Mouse (Mus musculus) forebrain, embryonic 14.5 days (tissue): ENCODE results near the gene Ston1. TPM values are rescaled to one million over a fixed set of nuclear protein-coding genes. Genes with fewer than 3 reads are reported as not detected.

Experiments
- ATAC-seq: fragments of 200-750 bp; cut with Nextera tagmentation; 2 replicates; pipeline ENCODE4 v1.8.0; 2017; ENCODE audit warnings: mild to moderate bottlenecking, moderate library complexity
- DNase-seq: peaks from one replicate; pipeline ENCODE4 v3.0.0-alpha.2; 2015; ENCODE audit warnings: low spot score
- H3K27ac ChIP-seq: fragments of 300-500 bp; sonication (generic); 2 replicates; pipeline ENCODE4 v1.5.1; 2014; ENCODE audit warnings: low read depth, mild to moderate bottlenecking, control low read depth, low read length, moderate library complexity
- H3K27me3 ChIP-seq: fragments of 300-500 bp; sonication (generic); replicated peaks from 2 replicates; pipeline ENCODE4 v1.6.1; 2014; ENCODE audit warnings: low read length, control low read depth, mixed read lengths; ENCODE audit not compliant: control insufficient read depth, insufficient read depth
- H3K36me3 ChIP-seq: fragments of 300-500 bp; sonication (generic); 2 replicates; pipeline ENCODE4 v1.6.1; 2014; ENCODE audit warnings: low read length, control low read depth; ENCODE audit not compliant: control insufficient read depth, insufficient read depth
- H3K4me1 ChIP-seq: fragments of 300-500 bp; sonication (generic); 2 replicates; pipeline ENCODE4 v1.6.1; 2014; ENCODE audit warnings: antibody characterized with exemption, low read length, control low read depth; ENCODE audit not compliant: control insufficient read depth, insufficient read depth
- H3K4me2 ChIP-seq: fragments of 300-500 bp; sonication (generic); 2 replicates; pipeline ENCODE4 v1.6.1; 2014; ENCODE audit warnings: mild to moderate bottlenecking, control low read depth, low read length
- H3K4me3 ChIP-seq: fragments of 300-500 bp; sonication (generic); 2 replicates; pipeline ENCODE4 v1.5.1; 2014; ENCODE audit warnings: low read depth, low read length, control low read depth
- H3K9ac ChIP-seq: fragments of 300-500 bp; sonication (generic); 2 replicates; pipeline ENCODE4 v1.6.1; 2014; ENCODE audit warnings: mild to moderate bottlenecking, low read length, control low read depth, moderate library complexity
- H3K9me3 ChIP-seq: fragments of 300-500 bp; sonication (generic); replicated peaks from 2 replicates; pipeline ENCODE4 v1.6.1; 2016; ENCODE audit warnings: low read length, control low read depth, mixed read lengths; ENCODE audit not compliant: control insufficient read depth
- WGBS: fragments of 180-500 bp; shearing (Covaris S2); extraction: QIAGEN DNeasy Blood & Tissue Kit; methylation state at CpG from one replicate; pipeline ENCODE4 v1.1.7; 2014; 5-methylcytosine and 5-hydroxymethylcytosine counted together
- polyA plus RNA-seq: library from polyadenylated mRNA; unstranded; fragments of >200 nt; fragmentation: Nextera tagmentation; extraction: Ambion mirVana; gene quantifications from 2 replicates; pipeline ENCODE4 v1.2.1, GENCODE M21; 2014

The Ston1 gene
- polyA plus RNA-seq, 1 experiment from 2014 or later = 2.8 TPM

DNA sequence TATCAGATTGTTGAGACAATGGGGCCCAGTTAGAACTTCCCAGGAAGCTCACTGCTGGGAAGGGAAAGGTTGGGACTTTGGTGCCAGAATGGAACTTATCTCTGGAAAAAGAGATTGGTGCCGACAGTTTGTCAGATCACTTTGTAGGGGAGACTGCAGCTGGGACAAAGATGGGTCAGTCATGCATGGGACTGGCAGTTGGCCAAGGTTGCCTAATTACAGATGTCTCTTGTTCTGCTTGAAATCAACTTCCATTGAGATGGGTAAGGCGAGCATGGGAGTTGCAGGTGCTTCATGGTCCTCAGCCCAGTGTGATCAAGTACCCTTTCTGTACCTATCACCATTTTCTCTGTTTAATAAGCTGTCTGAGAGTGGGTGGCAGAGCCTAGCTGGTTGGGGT, 68.6 kb downstream of the Ston1 start:
- Histone ChIP-seq H3K27ac (no peak overlapping the region), H3K36me3 (no peaks in the 10 kb centered on the region), H3K4me2 (no peak overlapping the region), H3K4me1 (peaks cover 9% of the 10 kb centered on the region; the same call in 1 of the 2 replicates), H3K4me3 (no peak overlapping the region), H3K27me3 (no peaks in the 10 kb centered on the region), H3K9ac (no peak overlapping the region), H3K9me3 (no peaks in the 10 kb centered on the region)
- no peak for ATAC-seq
- no peak for DNase-seq
- WGBS = 24% methylated on average over 2 of the region's 2 CpGs

- peak within 1 kb of the TSS; percentile 34 for H3K4me2 ChIP-seq
- H3K27me3 ChIP-seq = no peaks in the 10 kb centered on the region
- DNase-seq (peak; percentile 46), ATAC-seq (peak; percentile 55)
- H3K36me3 ChIP-seq = no peaks in the 10 kb centered on the region
- no peak within 1 kb of the TSS for H3K9ac ChIP-seq
- 25% methylated on average over 21 of the region's 21 CpGs for WGBS
- no peak within 1 kb of the TSS for H3K27ac ChIP-seq
- no peaks in the 10 kb centered on the region for H3K9me3 ChIP-seq
- peaks cover 9% of the 10 kb centered on the region; the same call in 1 of the 2 replicates for H3K4me1 ChIP-seq
- H3K4me3 ChIP-seq = no peak within 1 kb of the TSS
Observed at GRCm38 (mm10) chr17:88668452-88668851, 71.0 kb downstream of the Ston1 start, which contains the start of gene Gtf2a1l. Gtf2a1l (plus strand) TSS chr17:88668660.

DNA sequence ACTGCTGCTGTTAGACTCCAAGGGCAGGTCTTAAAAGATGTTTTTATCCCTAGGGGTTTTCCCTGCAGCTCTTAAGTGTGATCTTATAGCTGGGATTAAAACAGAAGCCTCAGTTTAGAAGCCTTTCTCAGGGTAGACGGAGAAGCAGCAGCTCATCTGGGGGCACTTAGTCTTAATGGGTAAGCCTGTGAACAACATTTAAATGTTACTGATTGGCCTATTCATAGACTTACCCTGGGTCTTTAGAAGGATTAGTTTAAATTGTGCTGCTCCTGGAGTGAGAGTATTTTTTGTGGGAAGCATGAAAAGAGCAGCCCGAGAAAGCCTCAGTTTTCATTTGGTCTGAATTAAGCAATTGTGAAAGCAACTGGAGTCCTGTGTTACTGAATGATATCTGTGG, 72.4 kb downstream of the Ston1 start:
- Histone ChIP-seq H3K9ac (no peak overlapping the region), H3K4me2 (no peak overlapping the region), H3K36me3 (no peaks in the 10 kb centered on the region), H3K27ac (no peak overlapping the region), H3K4me3 (no peak overlapping the region), H3K4me1 (peaks cover 9% of the 10 kb centered on the region; the same call in 1 of the 2 replicates), H3K27me3 (no peaks in the 10 kb centered on the region), H3K9me3 (no peaks in the 10 kb centered on the region)
- ATAC-seq (peak; percentile 80), DNase-seq (peak; percentile 67)
- WGBS = 11% methylated on average over 2 of the region's 2 CpGs

- DNase-seq = no peak
- no peak overlapping the region for H3K9ac ChIP-seq
- no peak overlapping the region for H3K4me2 ChIP-seq
- H3K27ac ChIP-seq = 0 out of 2 replicates have a peak overlapping the region, but pooled peaks have one; percentile 9
- H3K4me1 ChIP-seq = peaks cover 9% of the 10 kb centered on the region; the same call in 1 of the 2 replicates
- 47% methylated on average over 4 of the region's 4 CpGs for WGBS
- no peaks in the 10 kb centered on the region for H3K27me3 ChIP-seq
- no peaks in the 10 kb centered on the region for H3K9me3 ChIP-seq
- H3K36me3 ChIP-seq = no peaks in the 10 kb centered on the region
- H3K4me3 ChIP-seq = no peak overlapping the region
- no peak for ATAC-seq
Observed at GRCm38 (mm10) chr17:88670800-88671199, 73.3 kb downstream of the Ston1 start.

DNA sequence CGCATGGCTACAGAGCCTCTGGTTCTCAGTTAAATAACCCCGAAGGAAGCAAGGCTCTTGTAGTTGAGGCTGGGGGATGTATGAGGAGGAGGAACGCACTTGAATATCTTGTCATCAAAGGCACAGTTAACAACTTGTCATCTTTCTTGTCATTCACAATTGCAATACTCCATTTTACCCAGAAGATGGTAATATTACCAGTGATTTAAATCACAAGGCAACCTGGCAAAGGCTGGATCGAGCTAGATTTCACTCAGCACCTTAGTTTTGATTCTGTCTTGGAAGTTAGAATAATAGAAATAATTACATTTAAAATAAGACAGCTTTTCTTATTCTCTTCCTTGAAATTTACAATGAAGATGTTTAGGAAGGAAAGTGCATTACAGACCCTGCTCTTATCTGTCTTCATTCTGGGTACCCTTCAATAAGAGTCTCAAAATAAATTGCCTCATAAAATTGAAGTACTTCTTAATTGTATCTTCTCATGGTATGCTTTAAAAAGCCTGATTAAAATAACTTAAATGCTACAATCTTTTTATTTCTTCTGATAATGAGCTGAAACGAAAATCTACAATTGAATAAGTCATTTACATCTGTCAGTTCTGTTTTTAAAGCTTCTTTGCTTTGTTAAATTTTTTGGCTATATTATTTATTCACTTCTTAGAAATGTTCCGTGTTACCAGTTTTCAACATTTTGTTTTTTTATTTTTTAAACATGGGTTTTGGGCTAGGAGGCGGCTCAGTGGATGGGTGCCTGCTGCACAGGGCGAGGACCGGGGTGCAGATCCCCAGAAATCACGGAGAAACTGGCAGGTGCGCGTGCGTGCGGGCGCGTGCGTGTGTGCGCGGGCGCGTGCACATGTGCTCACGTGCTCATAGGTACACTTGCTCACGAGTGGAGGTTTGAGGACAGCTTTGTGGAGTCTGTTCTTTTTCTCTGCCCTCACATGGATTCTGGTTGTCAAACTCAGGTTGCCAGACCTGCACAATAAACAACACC, 78.1 kb downstream of the Ston1 start:
- 92% methylated on average over 23 of the region's 23 CpGs for WGBS
- H3K4me1 ChIP-seq = peaks cover 3% of the 10 kb centered on the region; the same call in 1 of the 2 replicates
- no peaks in the 10 kb centered on the region for H3K9me3 ChIP-seq
- ATAC-seq (peak; percentile 34; the same call in 1 of the 2 replicates), DNase-seq (peak; percentile 50)
- no peak overlapping the region for H3K4me2 ChIP-seq
- no peak overlapping the region for H3K9ac ChIP-seq
- H3K4me3 ChIP-seq = no peak overlapping the region
- H3K27me3 ChIP-seq = no peaks in the 10 kb centered on the region
- no peak overlapping the region for H3K27ac ChIP-seq
- no peaks in the 10 kb centered on the region for H3K36me3 ChIP-seq

- Histone ChIP-seq H3K27ac (no peak overlapping the region), H3K9me3 (no peaks in the 10 kb centered on the region), H3K4me2 (peak overlapping the region; percentile 21; the same call in 1 of the 2 replicates), H3K4me3 (no peak overlapping the region), H3K36me3 (no peaks in the 10 kb centered on the region), H3K4me1 (peaks cover 7% of the 10 kb centered on the region), H3K9ac (no peak overlapping the region), H3K27me3 (no peaks in the 10 kb centered on the region)
- no peak for ATAC-seq
- WGBS = 10% methylated on average over 11 of the region's 11 CpGs
- peak; percentile 47 for DNase-seq
Observed at GRCm38 (mm10) chr17:88688226-88688625, 90.7 kb downstream of the Ston1 start.

GRCm38 (mm10) chr17:88696656-88697333, 99.3 kb downstream of the Ston1 start:
- Histone ChIP-seq H3K9me3 (no peaks in the 10 kb centered on the region), H3K27me3 (no peaks in the 10 kb centered on the region), H3K4me2 (0 out of 2 replicates have a peak overlapping the region, but pooled peaks have one; percentile 18), H3K4me3 (no peak overlapping the region), H3K36me3 (no peaks in the 10 kb centered on the region), H3K4me1 (peaks cover 9% of the 10 kb centered on the region; the same call in 1 of the 2 replicates), H3K9ac (no peak overlapping the region), H3K27ac (no peak overlapping the region; the same call in 1 of the 2 replicates)
- DNase-seq (peak; percentile 42), ATAC-seq (peak; percentile 74)
- 41% methylated on average over 9 of the region's 9 CpGs for WGBS

- no peak overlapping the region for H3K4me3 ChIP-seq
- no peak overlapping the region for H3K27ac ChIP-seq
- DNase-seq (no peak), ATAC-seq (no peak)
- peaks cover 9% of the 10 kb centered on the region; the same call in 1 of the 2 replicates for H3K4me1 ChIP-seq
- H3K27me3 ChIP-seq = no peaks in the 10 kb centered on the region
- H3K4me2 ChIP-seq = no peak overlapping the region
- no peaks in the 10 kb centered on the region for H3K36me3 ChIP-seq
- H3K9me3 ChIP-seq = no peaks in the 10 kb centered on the region
- no peak overlapping the region for H3K9ac ChIP-seq
Observed at GRCm38 (mm10) chr17:88700901-88701300, 103.4 kb downstream of the Ston1 start.
